Mouse (Mus musculus): ENCODE measurements at regions not wholly inside any gene's neighbourhood (a gene's known extent, or its start where the extent isn't known, plus 50 kb on each side); places are given as distances from the start of the nearest gene placed in this dataset.

- Histone ChIP-seq H3K4me3 (ENCODE audit: insufficient read depth, low read depth, low read length) (peak overlapping the region; percentile 33), H3K27ac (replicated peaks; ENCODE audit: insufficient read depth, low read depth, low read length) (no peak overlapping the region), H3K36me3 (ENCODE audit: control insufficient read depth, insufficient read depth, low read length) (no peaks in the 10 kb centered on the region), H3K79me2 (ENCODE audit: control insufficient read depth, insufficient read depth, low read length) (no peaks in the 10 kb centered on the region), H3K27me3 (ENCODE audit: control insufficient read depth, insufficient read depth, low read length) (peaks cover 3% of the 10 kb centered on the region; the same call in 1 of the 2 replicates), H3K9ac (ENCODE audit: low read depth, low read length) (peak overlapping the region; percentile 45; the same call in 1 of the 2 replicates), H3K4me1 (ENCODE audit: control insufficient read depth, insufficient read depth, low read length) (0 out of 2 replicates have a peak, but pooled peaks cover 2% of the 10 kb centered on the region)
- DNase-seq (ENCODE audit: extremely low read depth, low read depth, low spot score), result peak; percentile 13
- 4% methylated on average over 35 of the region's 35 CpGs for WGBS
- TF ChIP-seq CTCF (IDR thresholded peaks at IDR 0.05; ENCODE audit: low read depth, low read length) (no peak), POLR2A (IDR thresholded peaks at IDR 0.05; ENCODE audit: extremely low read depth, insufficient read depth, low read length) (no peak)
Measured at GRCm38 (mm10) chr14:17172330-17173110, 353.6 kb upstream of the Rarb start.

- H3K27ac ChIP-seq (replicated peaks; ENCODE audit: insufficient read depth, low read depth, low read length), result no peak overlapping the region
- H3K9ac ChIP-seq (ENCODE audit: low read depth, low read length), result no peak overlapping the region
- TF ChIP-seq POLR2A (IDR thresholded peaks at IDR 0.05; ENCODE audit: extremely low read depth, insufficient read depth, low read length) (no peak), CTCF (IDR thresholded peaks at IDR 0.05; ENCODE audit: low read depth, low read length) (no peak)
- 53% methylated on average over 5 of the region's 5 CpGs for WGBS
- H3K4me1 ChIP-seq (ENCODE audit: control insufficient read depth, insufficient read depth, low read length), result 0 out of 2 replicates have a peak, but pooled peaks cover 2% of the 10 kb centered on the region
- H3K36me3 ChIP-seq (ENCODE audit: control insufficient read depth, insufficient read depth, low read length), result no peaks in the 10 kb centered on the region
- peak overlapping the region; percentile 33; the same call in 1 of the 2 replicates for H3K4me3 ChIP-seq (ENCODE audit: insufficient read depth, low read depth, low read length)
- peaks cover 3% of the 10 kb centered on the region; the same call in 1 of the 2 replicates for H3K27me3 ChIP-seq (ENCODE audit: control insufficient read depth, insufficient read depth, low read length)
- H3K79me2 ChIP-seq (ENCODE audit: control insufficient read depth, insufficient read depth, low read length), result no peaks in the 10 kb centered on the region
- DNase-seq (ENCODE audit: extremely low read depth, low read depth, low spot score), result no peak
Measured at GRCm38 (mm10) chr14:17171896-17172295, 352.9 kb upstream of the Rarb start.

- no peak for TF ChIP-seq POLR2A (IDR thresholded peaks at IDR 0.05; ENCODE audit: extremely low read depth, insufficient read depth, low read length)
- no peak for TF ChIP-seq CTCF (IDR thresholded peaks at IDR 0.05; ENCODE audit: low read depth, low read length)
- 82% methylated on average over 4 of the region's 4 CpGs for WGBS
- H3K27ac ChIP-seq (replicated peaks; ENCODE audit: insufficient read depth, low read depth, low read length), result no peak overlapping the region
Measured at GRCm38 (mm10) chr14:17158324-17158723, 339.4 kb upstream of the Rarb start.

GRCm38 (mm10) chr14:17156402-17156954, 337.5 kb upstream of the Rarb start:
- no peak overlapping the region for H3K9ac ChIP-seq (ENCODE audit: low read depth, low read length)
- no peaks in the 10 kb centered on the region for H3K79me2 ChIP-seq (ENCODE audit: control insufficient read depth, insufficient read depth, low read length)
- TF ChIP-seq CTCF (IDR thresholded peaks at IDR 0.05; ENCODE audit: low read depth, low read length) (no peak), POLR2A (IDR thresholded peaks at IDR 0.05; ENCODE audit: extremely low read depth, insufficient read depth, low read length) (no peak)
- no peak for DNase-seq (ENCODE audit: extremely low read depth, low read depth, low spot score)
- H3K27me3 ChIP-seq (ENCODE audit: control insufficient read depth, insufficient read depth, low read length), result no peaks in the 10 kb centered on the region
- no peak overlapping the region for H3K27ac ChIP-seq (replicated peaks; ENCODE audit: insufficient read depth, low read depth, low read length)
- H3K4me1 ChIP-seq (ENCODE audit: control insufficient read depth, insufficient read depth, low read length), result no peaks in the 10 kb centered on the region
- 65% methylated on average over 2 of the region's 2 CpGs for WGBS
- no peaks in the 10 kb centered on the region for H3K36me3 ChIP-seq (ENCODE audit: control insufficient read depth, insufficient read depth, low read length)
- no peak overlapping the region for H3K4me3 ChIP-seq (ENCODE audit: insufficient read depth, low read depth, low read length)

More at GRCm38 (mm10) chr14:17158324-17158723, 339.4 kb upstream of the Rarb start:
- no peak overlapping the region for H3K4me3 ChIP-seq (ENCODE audit: insufficient read depth, low read depth, low read length)
- no peaks in the 10 kb centered on the region for H3K36me3 ChIP-seq (ENCODE audit: control insufficient read depth, insufficient read depth, low read length)
- no peak overlapping the region for H3K9ac ChIP-seq (ENCODE audit: low read depth, low read length)
- no peaks in the 10 kb centered on the region for H3K4me1 ChIP-seq (ENCODE audit: control insufficient read depth, insufficient read depth, low read length)
- H3K79me2 ChIP-seq (ENCODE audit: control insufficient read depth, insufficient read depth, low read length), result no peaks in the 10 kb centered on the region
- DNase-seq (ENCODE audit: extremely low read depth, low read depth, low spot score), result no peak
- no peaks in the 10 kb centered on the region for H3K27me3 ChIP-seq (ENCODE audit: control insufficient read depth, insufficient read depth, low read length)

- Histone ChIP-seq H3K27me3 (ENCODE audit: control insufficient read depth, insufficient read depth, low read length) (no peaks in the 10 kb centered on the region), H3K4me1 (ENCODE audit: control insufficient read depth, insufficient read depth, low read length) (peaks cover 2% of the 10 kb centered on the region), H3K9ac (ENCODE audit: low read depth, low read length) (no peak overlapping the region), H3K27ac (replicated peaks; ENCODE audit: insufficient read depth, low read depth, low read length) (no peak overlapping the region), H3K79me2 (ENCODE audit: control insufficient read depth, insufficient read depth, low read length) (no peaks in the 10 kb centered on the region), H3K36me3 (ENCODE audit: control insufficient read depth, insufficient read depth, low read length) (no peaks in the 10 kb centered on the region), H3K4me3 (ENCODE audit: insufficient read depth, low read depth, low read length) (no peak overlapping the region)
- no peak for TF ChIP-seq CTCF (IDR thresholded peaks at IDR 0.05; ENCODE audit: low read depth, low read length)
- no peak for TF ChIP-seq POLR2A (IDR thresholded peaks at IDR 0.05; ENCODE audit: extremely low read depth, insufficient read depth, low read length)
- WGBS, result 27% methylated on average over 1 of the region's 1 CpGs
- peak; percentile 94 for DNase-seq (ENCODE audit: extremely low read depth, low read depth, low spot score)
Measured at GRCm38 (mm10) chr14:17120679-17121078, 301.7 kb upstream of the Rarb start.

- 27% methylated on average over 1 of the region's 1 CpGs for WGBS
- H3K4me3 ChIP-seq (ENCODE audit: insufficient read depth, low read depth, low read length), result no peak overlapping the region
- H3K36me3 ChIP-seq (ENCODE audit: control insufficient read depth, insufficient read depth, low read length), result no peaks in the 10 kb centered on the region
- TF ChIP-seq CTCF (IDR thresholded peaks at IDR 0.05; ENCODE audit: low read depth, low read length), result no peak
- H3K27ac ChIP-seq (replicated peaks; ENCODE audit: insufficient read depth, low read depth, low read length), result no peak overlapping the region
- H3K27me3 ChIP-seq (ENCODE audit: control insufficient read depth, insufficient read depth, low read length), result no peaks in the 10 kb centered on the region
- no peaks in the 10 kb centered on the region for H3K79me2 ChIP-seq (ENCODE audit: control insufficient read depth, insufficient read depth, low read length)
- peak; percentile 72 for DNase-seq (ENCODE audit: extremely low read depth, low read depth, low spot score)
- H3K9ac ChIP-seq (ENCODE audit: low read depth, low read length), result no peak overlapping the region
- no peaks in the 10 kb centered on the region for H3K4me1 ChIP-seq (ENCODE audit: control insufficient read depth, insufficient read depth, low read length)
Measured at GRCm38 (mm10) chr14:17106668-17107067, 287.7 kb upstream of the Rarb start.

Measured in liver, adult 2 months (tissue).